Mouse (Mus musculus) midbrain, postnatal 0 days (tissue): Measurements from ENCODE around the gene Bco1. TPM values are rescaled to one million over a fixed set of nuclear protein-coding genes. Genes with fewer than 3 reads are reported as not detected.

Experiments used
- ATAC-seq: fragments of 200-750 bp; cut with Nextera tagmentation; 2 replicates; pipeline ENCODE4 v1.8.0; 2017; ENCODE audit warnings: moderate number of reproducible peaks, mild to moderate bottlenecking, moderate TSS enrichment, moderate library complexity; ENCODE audit not compliant: low FRiP score
- DNase-seq: peaks from one replicate; pipeline ENCODE4 v3.0.0-alpha.2; 2015; ENCODE audit warnings: low spot score
- H3K27ac ChIP-seq: fragments of 300-500 bp; sonication (generic); 2 replicates; pipeline ENCODE4 v1.5.1; 2014; ENCODE audit warnings: low read depth, mild to moderate bottlenecking, low read length, mixed read lengths
- H3K27me3 ChIP-seq: fragments of 300-500 bp; sonication (generic); 2 replicates; pipeline ENCODE4 v1.6.1; 2014; ENCODE audit warnings: low read length, control low read depth, mixed read lengths; ENCODE audit not compliant: insufficient read depth
- H3K36me3 ChIP-seq: fragments of 300-500 bp; sonication (generic); 2 replicates; pipeline ENCODE4 v1.6.1; 2014; ENCODE audit warnings: low read length, control low read depth, mixed read lengths; ENCODE audit not compliant: insufficient read depth
- H3K4me1 ChIP-seq: fragments of 300-500 bp; sonication (generic); 2 replicates; pipeline ENCODE4 v1.6.1; 2014; ENCODE audit warnings: mild to moderate bottlenecking, control low read depth, antibody characterized with exemption, low read length, mixed read lengths; ENCODE audit not compliant: insufficient read depth
- H3K4me2 ChIP-seq: fragments of 300-500 bp; sonication (generic); 2 replicates; pipeline ENCODE4 v1.6.1; 2014; ENCODE audit warnings: low read depth, mild to moderate bottlenecking, low read length, mixed read lengths; ENCODE audit not compliant: poor library complexity, severe bottlenecking
- H3K4me3 ChIP-seq: fragments of 300-500 bp; sonication (generic); 2 replicates; pipeline ENCODE4 v1.5.1; 2014; ENCODE audit warnings: low read depth, mild to moderate bottlenecking, low read length, moderate library complexity
- H3K9ac ChIP-seq: fragments of 300-500 bp; sonication (generic); replicated peaks from 2 replicates; pipeline ENCODE4 v1.6.1; 2014; ENCODE audit warnings: mild to moderate bottlenecking, low read length, moderate library complexity, mixed read lengths; ENCODE audit not compliant: poor library complexity, severe bottlenecking
- H3K9me3 ChIP-seq: fragments of 300-500 bp; sonication (generic); 2 replicates; pipeline ENCODE4 v1.6.1; 2016; ENCODE audit warnings: low read length, control low read depth
- CTCF ChIP-seq: IDR thresholded peaks from 2 replicates; pipeline ENCODE4 v1.5.1; 2016; ENCODE audit warnings: antibody characterized with exemption, mild to moderate bottlenecking
- WGBS: fragments of 180-500 bp; shearing (Covaris S2); extraction: QIAGEN DNeasy Blood & Tissue Kit; methylation state at CpG from one replicate; pipeline ENCODE4 v1.1.7; 2014; 5-methylcytosine and 5-hydroxymethylcytosine counted together
- polyA plus RNA-seq: library from polyadenylated mRNA; unstranded; fragments of >200 nt; fragmentation: Nextera tagmentation; extraction: Ambion mirVana; gene quantifications from 2 replicates; pipeline ENCODE4 v1.2.1, GENCODE M21; 2015
- total RNA-seq: library from RNA; depleted of rRNA; stranded (reverse); fragments of >200 nt; gene quantifications from 2 replicates; pipeline ENCODE4 v1.2.3, GENCODE M21; 2014

Gene Bco1
- total and polyA plus RNA-seq, 2 experiments from 2014 or later, result 0.27 to 0.52 TPM

GRCm38 (mm10) chr8:117159031-117159430 is 63.4 kb downstream of the Bco1 start:
- H3K36me3 ChIP-seq, result no peaks in the 10 kb centered on the region
- 72% methylated on average over 5 of the region's 5 CpGs for WGBS
- peaks cover 15% of the 10 kb centered on the region; the same call in 1 of the 2 replicates for H3K4me1 ChIP-seq
- no peak for DNase-seq
- no peak overlapping the region for H3K27ac ChIP-seq
- H3K9me3 ChIP-seq, result no peaks in the 10 kb centered on the region
- peak overlapping the region; percentile 86; the same call in 1 of the 2 replicates for H3K4me3 ChIP-seq
- H3K4me2 ChIP-seq, result peak overlapping the region; percentile 77
- ATAC-seq, result no peak
- no peak for TF ChIP-seq CTCF
- 0 out of 2 replicates have a peak overlapping the region, but pooled peaks have one; percentile 77 for H3K9ac ChIP-seq
- no peaks in the 10 kb centered on the region for H3K27me3 ChIP-seq

- 93% methylated on average over 4 of the region's 4 CpGs for WGBS
Observed at GRCm38 (mm10) chr8:117164912-117165311, 69.3 kb downstream of the Bco1 start.

GRCm38 (mm10) chr8:117165542-117165941 is 69.9 kb downstream of the Bco1 start:
- H3K9ac ChIP-seq, result no peak overlapping the region
- H3K4me1 ChIP-seq, result no peaks in the 10 kb centered on the region
- no peaks in the 10 kb centered on the region for H3K9me3 ChIP-seq
- no peak overlapping the region for H3K4me2 ChIP-seq
- no peak for TF ChIP-seq CTCF
- H3K36me3 ChIP-seq, result no peaks in the 10 kb centered on the region
- 95% methylated on average over 4 of the region's 4 CpGs for WGBS
- no peak for ATAC-seq
- no peak overlapping the region for H3K27ac ChIP-seq
- no peaks in the 10 kb centered on the region for H3K27me3 ChIP-seq
- DNase-seq, result no peak
- H3K4me3 ChIP-seq, result no peak overlapping the region

More at GRCm38 (mm10) chr8:117164912-117165311, 69.3 kb downstream of the Bco1 start:
- H3K9me3 ChIP-seq, result no peaks in the 10 kb centered on the region
- H3K36me3 ChIP-seq, result no peaks in the 10 kb centered on the region
- DNase-seq (no peak), ATAC-seq (no peak)
- H3K4me1 ChIP-seq, result no peaks in the 10 kb centered on the region
- no peak overlapping the region for H3K4me3 ChIP-seq
- TF ChIP-seq CTCF, result no peak
- no peaks in the 10 kb centered on the region for H3K27me3 ChIP-seq
- H3K9ac ChIP-seq, result no peak overlapping the region
- no peak overlapping the region for H3K27ac ChIP-seq
- no peak overlapping the region for H3K4me2 ChIP-seq

- ATAC-seq, result no peak
- TF ChIP-seq CTCF, result no peak
- 84% methylated on average over 2 of the region's 2 CpGs for WGBS
Observed at GRCm38 (mm10) chr8:117166515-117166914, 70.9 kb downstream of the Bco1 start.

GRCm38 (mm10) chr8:117167243-117167883 is 71.7 kb downstream of the Bco1 start:
- Histone ChIP-seq H3K4me2 (no peak overlapping the region), H3K4me3 (no peak overlapping the region), H3K36me3 (no peaks in the 10 kb centered on the region), H3K9me3 (no peaks in the 10 kb centered on the region), H3K27ac (no peak overlapping the region), H3K4me1 (no peaks in the 10 kb centered on the region), H3K27me3 (no peaks in the 10 kb centered on the region), H3K9ac (no peak overlapping the region)
- no peak for ATAC-seq
- no peak for DNase-seq
- TF ChIP-seq CTCF, result no peak
- WGBS, result 85% methylated on average over 8 of the region's 8 CpGs

More at GRCm38 (mm10) chr8:117166515-117166914, 70.9 kb downstream of the Bco1 start:
- no peak overlapping the region for H3K9ac ChIP-seq
- H3K27ac ChIP-seq, result no peak overlapping the region
- no peak for DNase-seq
- no peaks in the 10 kb centered on the region for H3K27me3 ChIP-seq
- H3K9me3 ChIP-seq, result no peaks in the 10 kb centered on the region
- H3K4me3 ChIP-seq, result no peak overlapping the region
- H3K4me1 ChIP-seq, result no peaks in the 10 kb centered on the region
- H3K4me2 ChIP-seq, result no peak overlapping the region
- H3K36me3 ChIP-seq, result no peaks in the 10 kb centered on the region

GRCm38 (mm10) chr8:117168378-117168777 is 72.7 kb downstream of the Bco1 start:
- Histone ChIP-seq H3K4me2 (no peak overlapping the region), H3K9ac (no peak overlapping the region), H3K4me1 (no peaks in the 10 kb centered on the region), H3K27me3 (no peaks in the 10 kb centered on the region), H3K4me3 (no peak overlapping the region), H3K36me3 (no peaks in the 10 kb centered on the region), H3K27ac (no peak overlapping the region), H3K9me3 (no peaks in the 10 kb centered on the region)
- 89% methylated on average over 9 of the region's 9 CpGs for WGBS
- no peak for TF ChIP-seq CTCF
- ATAC-seq, result no peak
- no peak for DNase-seq
